Mouse (Mus musculus) midbrain, embryonic 15.5 days (tissue): ENCODE data around the gene Gm49486. TPM values are rescaled to one million over a fixed set of nuclear protein-coding genes. Genes with fewer than 3 reads are reported as not detected.

Source experiments
- ATAC-seq: fragments of 200-750 bp; cut with Nextera tagmentation; replicated peaks from 2 replicates; pipeline ENCODE4 v1.8.0; 2017; ENCODE audit warnings: moderate TSS enrichment
- H3K27ac ChIP-seq: fragments of 300-500 bp; sonication (generic); 2 replicates; pipeline ENCODE4 v1.5.1; 2015; ENCODE audit warnings: mild to moderate bottlenecking, inconsistent platforms
- H3K27me3 ChIP-seq: fragments of 300-500 bp; sonication (generic); replicated peaks from 2 replicates; pipeline ENCODE4 v1.6.1; 2015; ENCODE audit warnings: inconsistent platforms
- H3K36me3 ChIP-seq: fragments of 300-500 bp; sonication (generic); replicated peaks from 2 replicates; pipeline ENCODE4 v1.6.1; 2015; ENCODE audit warnings: inconsistent platforms
- H3K4me1 ChIP-seq: fragments of 300-500 bp; sonication (generic); 2 replicates; pipeline ENCODE4 v1.6.1; 2015; ENCODE audit warnings: inconsistent platforms
- H3K4me2 ChIP-seq: fragments of 300-500 bp; sonication (generic); 2 replicates; pipeline ENCODE4 v1.6.1; 2015; ENCODE audit warnings: inconsistent platforms, mild to moderate bottlenecking, moderate library complexity
- H3K4me3 ChIP-seq: fragments of 300-500 bp; sonication (generic); 2 replicates; pipeline ENCODE4 v1.5.1; 2015; ENCODE audit warnings: mild to moderate bottlenecking, inconsistent platforms
- H3K9ac ChIP-seq: fragments of 300-500 bp; sonication (generic); 2 replicates; pipeline ENCODE4 v1.6.1; 2015; ENCODE audit warnings: mild to moderate bottlenecking, inconsistent platforms
- H3K9me3 ChIP-seq: fragments of 300-500 bp; sonication (generic); 2 replicates; pipeline ENCODE4 v1.6.1; 2016; ENCODE audit warnings: inconsistent platforms
- WGBS: fragments of 180-500 bp; shearing (Covaris S2); methylation state at CpG from one replicate; pipeline ENCODE4 v1.1.7; 2015; ENCODE audit warnings: mixed read lengths; 5-methylcytosine and 5-hydroxymethylcytosine counted together
- polyA plus RNA-seq: library from polyadenylated mRNA; unstranded; fragments of >200 nt; fragmentation: Nextera tagmentation; extraction: Ambion mirVana; gene quantifications from 2 replicates; pipeline ENCODE4 v1.2.1, GENCODE M21; 2015

The Gm49486 gene
- polyA plus RNA-seq, 1 experiment from 2014 or later = 1.6 TPM

- peaks cover 18% of the 10 kb centered on the region for H3K4me1 ChIP-seq
- H3K27ac ChIP-seq = no peak overlapping the region
- H3K36me3 ChIP-seq = no peaks in the 10 kb centered on the region
- H3K4me2 ChIP-seq = peak overlapping the region; percentile 98
- WGBS = under 1% methylated on average over 21 of the region's 28 CpGs
- no peaks in the 10 kb centered on the region for H3K9me3 ChIP-seq
- H3K9ac ChIP-seq = peak overlapping the region; percentile 61
- peak overlapping the region; percentile 59 for H3K4me3 ChIP-seq
- peak; percentile 71 for ATAC-seq
- H3K27me3 ChIP-seq = peaks cover 50% of the 10 kb centered on the region
Observed at GRCm38 (mm10) chr15:79261757-79262156, 32.6 kb downstream of the Gm49486 start.

GRCm38 (mm10) chr15:79262375-79262774 lies 33.2 kb downstream of the Gm49486 start:
- H3K36me3 ChIP-seq = no peaks in the 10 kb centered on the region
- H3K27ac ChIP-seq = no peak overlapping the region
- peaks cover 18% of the 10 kb centered on the region for H3K4me1 ChIP-seq
- H3K4me2 ChIP-seq = peak overlapping the region; percentile 98
- H3K27me3 ChIP-seq = peaks cover 50% of the 10 kb centered on the region
- H3K4me3 ChIP-seq = peak overlapping the region; percentile 59
- ATAC-seq = no peak
- WGBS = 23% methylated on average over 13 of the region's 13 CpGs
- H3K9me3 ChIP-seq = no peaks in the 10 kb centered on the region
- H3K9ac ChIP-seq = no peak overlapping the region

- H3K27me3 ChIP-seq = peaks cover 50% of the 10 kb centered on the region
Observed at GRCm38 (mm10) chr15:79262786-79263309, 33.7 kb downstream of the Gm49486 start.

GRCm38 (mm10) chr15:79263726-79264125 lies 34.5 kb downstream of the Gm49486 start:
- no peak overlapping the region for H3K27ac ChIP-seq
- H3K4me2 ChIP-seq = no peak overlapping the region
- H3K4me3 ChIP-seq = no peak overlapping the region
- no peak for ATAC-seq
- 92% methylated on average over 6 of the region's 6 CpGs for WGBS
- no peak overlapping the region for H3K9ac ChIP-seq
- no peaks in the 10 kb centered on the region for H3K9me3 ChIP-seq
- H3K36me3 ChIP-seq = no peaks in the 10 kb centered on the region
- H3K4me1 ChIP-seq = peaks cover 18% of the 10 kb centered on the region
- H3K27me3 ChIP-seq = peaks cover 47% of the 10 kb centered on the region

More at GRCm38 (mm10) chr15:79262786-79263309, 33.7 kb downstream of the Gm49486 start:
- Histone ChIP-seq H3K36me3 (no peaks in the 10 kb centered on the region), H3K9me3 (no peaks in the 10 kb centered on the region), H3K4me3 (no peak overlapping the region), H3K9ac (no peak overlapping the region), H3K27ac (no peak overlapping the region), H3K4me1 (peaks cover 18% of the 10 kb centered on the region), H3K4me2 (peak overlapping the region; percentile 98; the same call in 1 of the 2 replicates)
- 93% methylated on average over 3 of the region's 3 CpGs for WGBS
- no peak for ATAC-seq

- Histone ChIP-seq H3K4me3 (no peak overlapping the region), H3K27ac (no peak overlapping the region), H3K9me3 (no peaks in the 10 kb centered on the region), H3K4me1 (peaks cover 21% of the 10 kb centered on the region), H3K27me3 (peaks cover 35% of the 10 kb centered on the region), H3K4me2 (no peak overlapping the region), H3K9ac (no peak overlapping the region), H3K36me3 (no peaks in the 10 kb centered on the region)
- ATAC-seq = no peak
- WGBS = 81% methylated on average over 4 of the region's 4 CpGs
Observed at GRCm38 (mm10) chr15:79265384-79265783, 36.2 kb downstream of the Gm49486 start.

GRCm38 (mm10) chr15:79268521-79268920 lies 39.3 kb downstream of the Gm49486 start:
- WGBS = 30% methylated on average over 1 of the region's 1 CpGs
- H3K9ac ChIP-seq = no peak overlapping the region
- peaks cover 12% of the 10 kb centered on the region for H3K4me1 ChIP-seq
- H3K4me2 ChIP-seq = no peak overlapping the region
- H3K9me3 ChIP-seq = no peaks in the 10 kb centered on the region
- no peak for ATAC-seq
- no peaks in the 10 kb centered on the region for H3K36me3 ChIP-seq
- no peak overlapping the region for H3K4me3 ChIP-seq
- peaks cover 6% of the 10 kb centered on the region for H3K27me3 ChIP-seq
- H3K27ac ChIP-seq = no peak overlapping the region

GRCm38 (mm10) chr15:79270317-79271123 lies 41.3 kb downstream of the Gm49486 start:
- peaks cover 12% of the 10 kb centered on the region for H3K4me1 ChIP-seq
- H3K36me3 ChIP-seq = no peaks in the 10 kb centered on the region
- H3K9me3 ChIP-seq = no peaks in the 10 kb centered on the region
- H3K27me3 ChIP-seq = no peaks in the 10 kb centered on the region; the same call in 1 of the 2 replicates
- H3K4me3 ChIP-seq = peak overlapping the region; percentile 42
- ATAC-seq = peak; percentile 79
- WGBS = 1% methylated on average over 33 of the region's 33 CpGs
- H3K4me2 ChIP-seq = peak overlapping the region; percentile 86
- H3K9ac ChIP-seq = peak overlapping the region; percentile 36
- H3K27ac ChIP-seq = peak overlapping the region; percentile 27; the same call in 1 of the 2 replicates

- peak overlapping the region; percentile 86 for H3K4me2 ChIP-seq
- H3K4me1 ChIP-seq = peaks cover 12% of the 10 kb centered on the region
- H3K9me3 ChIP-seq = no peaks in the 10 kb centered on the region
- H3K27me3 ChIP-seq = no peaks in the 10 kb centered on the region; the same call in 1 of the 2 replicates
- no peak overlapping the region for H3K27ac ChIP-seq
- peak overlapping the region; percentile 42 for H3K4me3 ChIP-seq
- 13% methylated on average over 17 of the region's 17 CpGs for WGBS
- no peaks in the 10 kb centered on the region for H3K36me3 ChIP-seq
- peak; percentile 54; the same call in 1 of the 2 replicates for ATAC-seq
- H3K9ac ChIP-seq = peak overlapping the region; percentile 36; the same call in 1 of the 2 replicates
Observed at GRCm38 (mm10) chr15:79271124-79271746, 42.0 kb downstream of the Gm49486 start.

- 48% methylated on average over 10 of the region's 10 CpGs for WGBS
- no peaks in the 10 kb centered on the region; the same call in 1 of the 2 replicates for H3K27me3 ChIP-seq
- no peak overlapping the region for H3K27ac ChIP-seq
- H3K4me1 ChIP-seq = peaks cover 12% of the 10 kb centered on the region
- no peak overlapping the region for H3K4me3 ChIP-seq
- ATAC-seq = no peak
- H3K36me3 ChIP-seq = no peaks in the 10 kb centered on the region
- no peak overlapping the region for H3K4me2 ChIP-seq
- no peaks in the 10 kb centered on the region for H3K9me3 ChIP-seq
- no peak overlapping the region for H3K9ac ChIP-seq
Observed at GRCm38 (mm10) chr15:79273020-79273419, 43.8 kb downstream of the Gm49486 start.

- Histone ChIP-seq H3K4me3 (no peak overlapping the region), H3K4me1 (no peaks in the 10 kb centered on the region), H3K27ac (no peak overlapping the region), H3K27me3 (no peaks in the 10 kb centered on the region), H3K4me2 (no peak overlapping the region), H3K9ac (no peak overlapping the region), H3K36me3 (no peaks in the 10 kb centered on the region), H3K9me3 (no peaks in the 10 kb centered on the region)
- no peak for ATAC-seq
- 71% methylated on average over 10 of the region's 10 CpGs for WGBS
Observed at GRCm38 (mm10) chr15:79277728-79278127, 48.5 kb downstream of the Gm49486 start.

GRCm38 (mm10) chr15:79280209-79280608 lies 51.0 kb downstream of the Gm49486 start:
- Histone ChIP-seq H3K4me2 (no peak overlapping the region), H3K36me3 (no peaks in the 10 kb centered on the region), H3K9me3 (no peaks in the 10 kb centered on the region), H3K4me3 (no peak overlapping the region), H3K27ac (no peak overlapping the region), H3K27me3 (no peaks in the 10 kb centered on the region), H3K9ac (no peak overlapping the region), H3K4me1 (no peaks in the 10 kb centered on the region)
- 26% methylated on average over 6 of the region's 6 CpGs for WGBS
- no peak for ATAC-seq

GRCm38 (mm10) chr15:79280850-79281249 lies 51.7 kb downstream of the Gm49486 start:
- no peaks in the 10 kb centered on the region for H3K9me3 ChIP-seq
- H3K4me3 ChIP-seq = no peak overlapping the region
- 59% methylated on average over 5 of the region's 5 CpGs for WGBS
- no peak overlapping the region for H3K27ac ChIP-seq
- no peaks in the 10 kb centered on the region for H3K27me3 ChIP-seq
- H3K4me1 ChIP-seq = no peaks in the 10 kb centered on the region
- H3K9ac ChIP-seq = no peak overlapping the region
- H3K4me2 ChIP-seq = no peak overlapping the region
- no peak for ATAC-seq
- H3K36me3 ChIP-seq = no peaks in the 10 kb centered on the region
